Mouse (Mus musculus) midbrain, embryonic 14.5 days (tissue): Measurements from ENCODE around the gene Slc30a7. TPM values are rescaled to one million over a fixed set of nuclear protein-coding genes. Genes with fewer than 3 reads are reported as not detected.

Source experiments
- ATAC-seq: fragments of 200-750 bp; cut with Nextera tagmentation; 2 replicates; pipeline ENCODE4 v1.8.0; 2017; ENCODE audit warnings: moderate number of reproducible peaks, moderate library complexity; ENCODE audit not compliant: low FRiP score, low TSS enrichment
- DNase-seq: peaks from one replicate; pipeline ENCODE4 v3.0.0-alpha.2; 2015
- H3K27ac ChIP-seq: fragments of 300-500 bp; sonication (generic); replicated peaks from 2 replicates; pipeline ENCODE4 v1.5.1; 2014; ENCODE audit warnings: mild to moderate bottlenecking, low read depth, low read length, moderate library complexity
- H3K27me3 ChIP-seq: fragments of 300-500 bp; sonication (generic); 2 replicates; pipeline ENCODE4 v1.6.1; 2014; ENCODE audit warnings: low read length, control low read depth, mixed read lengths; ENCODE audit not compliant: control insufficient read depth, insufficient read depth
- H3K36me3 ChIP-seq: fragments of 300-500 bp; sonication (generic); 2 replicates; pipeline ENCODE4 v1.6.1; 2014; ENCODE audit warnings: low read length, control low read depth; ENCODE audit not compliant: control insufficient read depth, insufficient read depth
- H3K4me1 ChIP-seq: fragments of 300-500 bp; sonication (generic); 2 replicates; pipeline ENCODE4 v1.6.1; 2014; ENCODE audit warnings: mild to moderate bottlenecking, antibody characterized with exemption, low read length, control low read depth; ENCODE audit not compliant: control insufficient read depth, insufficient read depth
- H3K4me2 ChIP-seq: fragments of 300-500 bp; sonication (generic); 2 replicates; pipeline ENCODE4 v1.6.1; 2014; ENCODE audit warnings: mild to moderate bottlenecking, low read length, moderate library complexity
- H3K4me3 ChIP-seq: fragments of 300-500 bp; sonication (generic); replicated peaks from 2 replicates; pipeline ENCODE4 v1.5.1; 2014; ENCODE audit warnings: low read depth, low read length
- H3K9ac ChIP-seq: fragments of 300-500 bp; sonication (generic); replicated peaks from 2 replicates; pipeline ENCODE4 v1.6.1; 2014; ENCODE audit warnings: mild to moderate bottlenecking, low read length, moderate library complexity
- H3K9me3 ChIP-seq: fragments of 300-500 bp; sonication (generic); 2 replicates; pipeline ENCODE4 v1.6.1; 2016; ENCODE audit warnings: low read length, control low read depth, mixed read lengths; ENCODE audit not compliant: control insufficient read depth
- WGBS: fragments of 180-500 bp; shearing (Covaris S2); extraction: QIAGEN DNeasy Blood & Tissue Kit; methylation state at CpG from one replicate; pipeline ENCODE4 v1.1.7; 2014; 5-methylcytosine and 5-hydroxymethylcytosine counted together
- polyA plus RNA-seq: library from polyadenylated mRNA; unstranded; fragments of >200 nt; fragmentation: Nextera tagmentation; extraction: Ambion mirVana; gene quantifications from 2 replicates; pipeline ENCODE4 v1.2.1, GENCODE M21; 2014

The Slc30a7 gene
- polyA plus RNA-seq, 1 experiment from 2014 or later = 26.8 TPM

- H3K4me2 ChIP-seq = no peak overlapping the region
- peaks cover 68% of the 10 kb centered on the region for H3K36me3 ChIP-seq
- H3K27me3 ChIP-seq = no peaks in the 10 kb centered on the region
- DNase-seq = no peak
- ATAC-seq = no peak
- H3K27ac ChIP-seq = no peak overlapping the region
- no peak overlapping the region for H3K9ac ChIP-seq
- no peaks in the 10 kb centered on the region for H3K4me1 ChIP-seq
- no peaks in the 10 kb centered on the region for H3K9me3 ChIP-seq
- H3K4me3 ChIP-seq = no peak overlapping the region
- 94% methylated on average over 10 of the region's 10 CpGs for WGBS
Observed at GRCm38 (mm10) chr3:115974995-115975394, 32.2 kb downstream of the Slc30a7 start.

- no peak for DNase-seq
- H3K9ac ChIP-seq = no peak overlapping the region
- ATAC-seq = no peak
- H3K27me3 ChIP-seq = no peaks in the 10 kb centered on the region
- H3K27ac ChIP-seq = no peak overlapping the region
- no peaks in the 10 kb centered on the region for H3K9me3 ChIP-seq
- no peak overlapping the region for H3K4me3 ChIP-seq
- WGBS = 92% methylated on average over 6 of the region's 6 CpGs
- H3K4me2 ChIP-seq = no peak overlapping the region
- H3K4me1 ChIP-seq = no peaks in the 10 kb centered on the region
- H3K36me3 ChIP-seq = peaks cover 63% of the 10 kb centered on the region
Observed at GRCm38 (mm10) chr3:115974228-115974627, 33.0 kb downstream of the Slc30a7 start.

GRCm38 (mm10) chr3:115971891-115972646 is 35.1 kb downstream of the Slc30a7 start:
- WGBS = 97% methylated on average over 14 of the region's 14 CpGs
- Histone ChIP-seq H3K9ac (no peak overlapping the region), H3K9me3 (no peaks in the 10 kb centered on the region), H3K27ac (no peak overlapping the region), H3K27me3 (no peaks in the 10 kb centered on the region), H3K4me1 (no peaks in the 10 kb centered on the region), H3K4me2 (no peak overlapping the region), H3K36me3 (peaks cover 54% of the 10 kb centered on the region), H3K4me3 (no peak overlapping the region)
- DNase-seq (no peak), ATAC-seq (no peak)

- no peak overlapping the region for H3K27ac ChIP-seq
- no peaks in the 10 kb centered on the region for H3K9me3 ChIP-seq
- peaks cover 53% of the 10 kb centered on the region for H3K36me3 ChIP-seq
- H3K9ac ChIP-seq = no peak overlapping the region
- no peak overlapping the region for H3K4me2 ChIP-seq
- H3K27me3 ChIP-seq = no peaks in the 10 kb centered on the region
- WGBS = 94% methylated on average over 20 of the region's 20 CpGs
- ATAC-seq = no peak
- H3K4me3 ChIP-seq = no peak overlapping the region
- no peak for DNase-seq
- H3K4me1 ChIP-seq = no peaks in the 10 kb centered on the region
Observed at GRCm38 (mm10) chr3:115971045-115971785, 36.0 kb downstream of the Slc30a7 start.

- DNase-seq (peak; percentile 43), ATAC-seq (peak; percentile 34; the same call in 1 of the 2 replicates)
- no peak overlapping the region for H3K4me3 ChIP-seq
- H3K27me3 ChIP-seq = no peaks in the 10 kb centered on the region
- no peak overlapping the region for H3K4me2 ChIP-seq
- WGBS = 85% methylated on average over 10 of the region's 10 CpGs
- H3K27ac ChIP-seq = no peak overlapping the region
- H3K9ac ChIP-seq = no peak overlapping the region
- H3K4me1 ChIP-seq = no peaks in the 10 kb centered on the region
- no peaks in the 10 kb centered on the region for H3K9me3 ChIP-seq
- H3K36me3 ChIP-seq = peaks cover 37% of the 10 kb centered on the region
Observed at GRCm38 (mm10) chr3:115968745-115969530, 38.3 kb downstream of the Slc30a7 start.

- ATAC-seq (no peak), DNase-seq (no peak)
- no peak overlapping the region for H3K4me3 ChIP-seq
- no peak overlapping the region for H3K27ac ChIP-seq
- H3K36me3 ChIP-seq = peaks cover 16% of the 10 kb centered on the region
- no peaks in the 10 kb centered on the region for H3K27me3 ChIP-seq
- H3K4me2 ChIP-seq = no peak overlapping the region
- H3K4me1 ChIP-seq = no peaks in the 10 kb centered on the region
- no peak overlapping the region for H3K9ac ChIP-seq
- 70% methylated on average over 5 of the region's 5 CpGs for WGBS
- no peaks in the 10 kb centered on the region for H3K9me3 ChIP-seq
Observed at GRCm38 (mm10) chr3:115964071-115964470, 43.1 kb downstream of the Slc30a7 start.

- H3K9ac ChIP-seq = no peak overlapping the region
- H3K4me1 ChIP-seq = no peaks in the 10 kb centered on the region
- H3K9me3 ChIP-seq = no peaks in the 10 kb centered on the region
- H3K4me3 ChIP-seq = no peak overlapping the region
- H3K27me3 ChIP-seq = no peaks in the 10 kb centered on the region
- ATAC-seq (no peak), DNase-seq (no peak)
- H3K27ac ChIP-seq = no peak overlapping the region
- peaks cover 18% of the 10 kb centered on the region for H3K36me3 ChIP-seq
- H3K4me2 ChIP-seq = no peak overlapping the region
- WGBS = 98% methylated on average over 1 of the region's 1 CpGs
Observed at GRCm38 (mm10) chr3:115963597-115963996, 43.6 kb downstream of the Slc30a7 start.

GRCm38 (mm10) chr3:115962028-115962415 is 45.2 kb downstream of the Slc30a7 start:
- Histone ChIP-seq H3K27me3 (no peaks in the 10 kb centered on the region), H3K27ac (no peak overlapping the region), H3K36me3 (peaks cover 26% of the 10 kb centered on the region), H3K4me3 (no peak overlapping the region), H3K4me1 (no peaks in the 10 kb centered on the region), H3K4me2 (no peak overlapping the region), H3K9me3 (no peaks in the 10 kb centered on the region), H3K9ac (no peak overlapping the region)
- DNase-seq (no peak), ATAC-seq (no peak)
- 80% methylated on average over 4 of the region's 4 CpGs for WGBS
